Mouse (Mus musculus): ENCODE measurements at regions not wholly inside any gene's neighbourhood (a gene's known extent, or its start where the extent isn't known, plus 50 kb on each side); places are given as distances from the start of the nearest gene placed in this dataset.

GRCm38 (mm10) chr3:104712711-104713110 is 68.1 kb upstream of the Ppm1j start:
- DNase-seq (ENCODE audit: low read depth, low spot score), result no peak

GRCm38 (mm10) chr3:104713836-104714631 is 66.8 kb upstream of the Ppm1j start:
- peak; percentile 83 for DNase-seq (ENCODE audit: low read depth, low spot score)

GRCm38 (mm10) chr3:104714679-104715326 is 66.1 kb upstream of the Ppm1j start:
- DNase-seq (ENCODE audit: low read depth, low spot score), result peak; percentile 82
